Mouse (Mus musculus) lung, postnatal 10 days (tissue): ENCODE results near the gene Slc18a2.

Experiments used
- DNase-seq: peaks from one replicate; pipeline ENCODE4 v3.0.0; 2021

Gene Slc18a2

DNA sequence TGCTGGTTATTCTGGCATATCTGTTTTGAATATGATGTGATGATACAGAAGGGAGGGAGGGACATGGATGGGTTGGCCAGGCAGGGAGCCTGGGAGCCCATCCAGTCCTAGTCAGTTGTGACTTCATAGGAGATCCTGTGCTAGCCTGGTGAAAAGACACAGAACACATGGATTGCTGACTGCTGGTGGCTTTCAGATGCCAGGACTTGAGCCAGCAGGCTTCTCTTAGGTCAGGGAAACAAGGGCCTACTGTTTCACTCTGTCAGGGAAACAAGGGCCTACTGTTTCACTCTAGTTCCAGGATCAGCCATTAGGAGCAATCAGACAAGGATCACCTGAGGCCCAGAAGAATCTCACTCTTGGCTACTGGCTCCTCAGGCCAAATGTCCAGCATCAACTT lies 20.1 kb downstream of the Slc18a2 start:
- DNase-seq, result no peak

DNA sequence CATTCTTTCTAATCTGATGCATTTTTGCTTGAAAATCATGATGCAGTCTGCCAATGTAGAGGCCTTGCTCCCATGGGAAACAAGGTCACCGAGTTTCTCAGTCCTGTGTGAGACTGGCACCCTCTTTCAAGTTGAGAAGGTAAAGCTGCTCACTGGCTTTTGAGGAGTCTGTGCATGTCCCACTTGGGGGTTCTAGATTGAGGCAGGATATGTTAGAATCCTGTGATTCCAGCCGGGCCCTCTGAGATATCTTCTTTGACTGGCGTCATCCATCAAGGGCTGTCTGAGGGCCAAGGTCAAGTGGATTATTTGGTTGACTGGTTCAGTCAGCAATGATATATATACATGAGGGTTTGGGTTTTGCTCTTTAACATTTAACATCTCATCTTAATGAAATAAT lies 21.3 kb downstream of the Slc18a2 start:
- no peak for DNase-seq

DNA sequence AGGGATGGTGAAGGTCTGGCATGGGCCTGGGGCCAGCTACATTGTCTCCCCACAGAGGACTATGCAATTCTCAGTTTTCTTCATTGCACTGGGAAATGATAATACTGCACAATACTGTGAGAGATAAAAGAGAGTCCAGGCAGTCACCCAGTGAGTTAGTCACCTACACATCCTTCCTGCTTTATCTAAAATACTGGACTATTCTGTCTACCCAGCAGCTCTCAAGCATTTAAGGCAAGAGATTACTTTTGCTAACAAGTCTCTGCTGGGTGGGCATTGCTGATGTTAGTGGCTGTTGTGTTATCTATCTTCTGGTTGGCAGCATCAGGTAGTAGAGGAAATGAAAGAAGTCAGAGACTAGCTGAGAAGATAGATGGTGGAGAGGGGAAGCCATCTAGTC lies 28.3 kb downstream of the Slc18a2 start:
- no peak for DNase-seq

DNA sequence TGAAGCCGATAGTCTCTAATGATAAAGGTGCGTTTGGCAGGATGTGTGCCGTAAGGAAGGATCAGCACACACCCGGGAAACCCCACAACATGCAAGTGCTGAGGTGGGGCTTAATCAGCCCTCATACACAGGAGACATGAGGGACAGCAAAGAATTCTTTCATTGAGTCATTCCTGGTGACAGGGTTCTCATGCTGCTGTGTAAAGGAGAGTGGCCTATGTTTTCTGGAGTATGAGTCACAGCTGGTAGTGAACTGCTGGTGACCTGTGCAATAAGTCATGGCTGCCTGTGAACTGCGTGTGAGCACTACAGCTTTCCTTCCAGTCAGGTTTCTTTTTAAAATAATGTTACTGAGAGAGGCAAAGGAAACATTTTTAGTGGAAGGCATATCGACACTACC lies 29.1 kb downstream of the Slc18a2 start:
- DNase-seq, result no peak

DNA sequence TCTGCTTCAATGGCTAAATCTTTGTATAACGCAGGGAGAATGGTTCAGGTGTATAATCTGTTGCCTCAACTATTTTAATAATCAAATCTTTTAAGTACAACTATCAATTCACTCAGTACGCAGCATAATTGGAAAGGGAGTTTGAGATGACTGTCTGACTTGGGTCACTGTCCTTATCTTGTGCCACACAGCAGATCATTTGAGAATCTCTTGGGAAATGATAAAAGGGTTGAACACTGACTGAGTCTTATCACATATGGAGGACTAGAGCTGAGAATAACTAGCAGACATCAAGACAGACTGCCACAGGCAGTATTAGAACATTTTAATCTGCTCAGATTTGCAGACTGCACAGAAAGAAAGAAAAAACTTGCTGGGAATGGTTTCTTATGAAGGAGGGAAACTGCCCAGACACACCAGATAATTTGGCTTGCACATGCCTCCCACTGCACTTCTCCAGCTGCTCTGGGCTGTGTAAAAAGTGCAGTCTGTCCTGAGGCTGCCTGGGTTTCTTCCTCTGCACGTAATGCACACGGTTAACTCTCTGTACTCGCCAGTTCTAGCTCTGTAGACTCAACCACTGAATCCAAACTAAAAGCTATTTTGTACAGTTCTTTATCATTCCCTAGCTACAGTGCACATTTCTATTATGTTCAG lies 31.6 kb downstream of the Slc18a2 start:
- DNase-seq, result no peak

DNA sequence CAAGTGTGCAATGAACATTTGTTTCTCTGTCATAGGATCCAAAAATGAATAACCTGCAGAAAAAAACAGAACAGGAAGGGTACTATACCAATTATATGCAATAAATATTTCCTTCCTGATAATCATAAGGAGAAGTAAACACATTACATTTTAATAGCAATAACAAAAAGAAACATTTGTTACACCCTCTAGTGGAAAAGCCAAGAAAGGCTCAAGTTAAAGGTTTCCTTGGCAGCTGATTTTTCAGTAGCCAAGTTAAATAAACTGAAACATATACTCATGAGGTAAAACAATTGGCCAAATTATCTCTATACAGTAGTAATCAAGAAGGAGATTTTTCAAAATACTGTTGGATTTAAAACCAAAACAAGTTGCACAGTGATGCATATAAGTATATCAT lies 54.6 kb downstream of the Slc18a2 start:
- no peak for DNase-seq

DNA sequence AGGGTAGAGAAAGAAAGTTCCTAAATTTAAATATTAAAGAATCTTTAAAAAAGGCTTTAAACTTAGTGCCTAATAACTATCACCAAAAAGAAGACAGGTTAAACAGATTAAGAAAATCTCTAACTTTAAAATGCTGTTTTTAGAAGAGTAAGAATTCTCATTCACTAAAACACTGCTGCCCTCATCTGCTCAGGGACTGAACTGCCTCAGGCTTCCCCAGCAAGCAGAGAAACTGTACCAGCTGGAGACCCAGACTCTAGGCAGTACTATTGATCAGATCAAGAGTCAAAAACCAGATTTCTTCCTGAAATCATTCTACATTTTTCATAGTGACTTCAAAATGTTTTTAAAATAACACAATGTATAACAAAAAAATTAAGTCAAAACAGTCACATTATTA lies 55.9 kb downstream of the Slc18a2 start:
- peak; percentile 32 for DNase-seq

DNA sequence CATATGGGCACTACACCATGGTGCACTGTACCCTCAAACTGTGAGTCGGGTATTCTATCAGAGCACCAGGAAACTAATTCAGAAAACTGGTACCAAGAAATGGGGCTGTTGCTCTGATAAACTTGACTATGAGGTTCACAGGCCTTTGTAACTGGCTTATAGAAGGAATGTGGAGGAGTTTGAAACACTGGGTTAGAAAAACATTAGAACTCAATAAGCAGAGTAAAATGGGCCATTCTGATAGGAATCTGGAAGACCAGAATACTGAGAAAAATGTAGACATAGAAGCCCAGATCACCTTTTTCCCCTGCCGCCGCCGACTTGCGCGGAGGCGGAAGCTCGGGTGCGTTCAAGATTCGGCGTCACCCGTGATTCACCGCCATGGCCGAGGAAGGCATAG lies 61.3 kb downstream of the Slc18a2 start, which contains the start of gene Rps12-ps3:
Gene Rps12-ps3, plus strand, starts transcription at position 301 of the 400 bp plus-strand sequence.
- DNase-seq, result no peak

DNA sequence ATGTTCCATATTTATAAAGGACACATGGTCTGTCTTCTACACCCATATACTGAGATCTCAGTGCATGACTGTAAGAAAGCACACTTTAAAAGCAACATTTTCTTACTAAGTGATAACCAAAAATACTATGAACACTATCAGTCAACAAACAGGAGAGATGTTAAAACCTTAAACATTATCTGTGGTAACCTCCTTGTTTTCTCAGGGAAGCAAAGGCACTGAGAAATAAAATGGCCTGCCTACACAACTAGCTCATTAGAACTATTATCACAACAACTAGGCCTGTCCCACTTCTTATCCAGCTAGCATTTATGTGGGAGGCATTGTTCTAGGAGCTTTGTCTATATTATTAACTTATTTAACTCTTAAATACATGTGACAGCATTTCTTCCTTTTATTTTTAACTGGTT lies 70.1 kb downstream of the Slc18a2 start:
- no peak for DNase-seq

DNA sequence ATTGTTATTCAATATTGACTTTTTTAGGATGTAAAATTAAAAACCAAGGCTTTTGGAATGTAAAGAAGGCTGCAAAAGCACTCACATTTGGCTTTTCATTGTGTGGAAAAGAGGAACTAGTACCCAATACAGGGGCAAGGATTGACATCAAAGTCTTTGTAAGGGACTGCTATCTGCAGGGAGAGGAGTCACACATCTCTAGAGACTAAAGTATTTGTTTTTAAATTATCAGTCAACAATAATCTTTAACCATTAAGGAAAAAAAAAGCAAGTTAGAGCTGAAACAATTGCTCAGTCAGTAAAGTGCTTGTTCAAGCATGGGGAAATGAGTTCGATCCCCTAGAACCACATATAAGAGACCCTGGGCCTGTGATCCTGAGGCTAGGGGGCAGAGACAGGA lies 76.0 kb downstream of the Slc18a2 start:
- DNase-seq, result no peak

DNA sequence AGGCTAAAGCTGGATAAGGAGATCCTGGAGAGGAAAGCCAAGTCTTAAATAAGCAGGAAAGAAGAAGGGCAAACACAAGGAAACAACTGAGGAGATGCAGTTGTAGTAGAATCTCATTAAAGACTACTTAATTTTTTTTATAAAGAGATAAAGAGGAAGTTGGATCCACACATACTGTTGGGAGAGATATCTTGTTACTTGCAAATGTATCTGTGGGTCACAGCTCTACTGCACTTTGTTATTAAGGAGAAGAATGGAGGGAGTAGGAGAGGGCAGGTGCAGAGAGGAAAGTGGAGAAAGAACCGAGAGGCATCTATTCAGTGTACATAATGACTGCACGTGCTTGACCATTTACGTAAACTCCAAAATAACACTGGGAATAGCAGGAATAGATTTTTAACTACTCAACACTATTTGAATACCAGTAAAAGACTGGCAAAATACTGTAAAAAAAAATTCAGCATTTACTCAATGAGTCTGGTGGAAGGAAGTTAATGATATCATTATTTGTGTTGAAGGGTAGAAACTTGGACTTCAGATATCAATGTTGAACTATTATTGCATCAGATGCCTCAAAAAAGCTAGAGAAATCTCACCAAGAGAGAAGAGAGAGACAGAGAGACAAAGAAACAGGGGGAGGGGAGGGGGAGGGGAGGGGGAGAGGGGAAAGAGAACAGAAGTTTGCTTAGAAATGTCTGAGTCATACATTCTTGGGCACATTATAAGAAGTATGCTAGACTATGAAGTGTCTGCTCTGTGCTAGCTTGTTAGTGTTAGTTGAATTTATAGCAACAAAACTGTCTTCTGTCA lies 77.4 kb downstream of the Slc18a2 start:
- DNase-seq, result no peak

DNA sequence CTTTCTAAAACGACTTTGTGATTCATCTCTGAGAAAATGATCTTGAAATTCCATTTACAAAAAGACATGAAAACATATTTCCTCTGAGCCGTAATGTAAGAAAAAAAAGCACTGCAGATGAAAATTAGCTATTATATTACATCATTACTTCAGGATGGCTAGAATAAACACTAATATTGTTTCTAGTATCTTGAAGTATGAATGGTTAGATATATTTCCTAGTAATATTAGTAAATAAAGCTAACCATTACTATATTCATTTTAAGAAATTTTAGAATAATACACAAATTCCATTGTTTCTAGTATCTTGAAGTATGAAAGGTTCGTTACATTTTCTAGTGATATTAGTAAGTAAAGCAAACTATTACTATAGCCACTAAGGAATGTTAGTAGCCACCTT lies 79.2 kb downstream of the Slc18a2 start:
- DNase-seq, result no peak

DNA sequence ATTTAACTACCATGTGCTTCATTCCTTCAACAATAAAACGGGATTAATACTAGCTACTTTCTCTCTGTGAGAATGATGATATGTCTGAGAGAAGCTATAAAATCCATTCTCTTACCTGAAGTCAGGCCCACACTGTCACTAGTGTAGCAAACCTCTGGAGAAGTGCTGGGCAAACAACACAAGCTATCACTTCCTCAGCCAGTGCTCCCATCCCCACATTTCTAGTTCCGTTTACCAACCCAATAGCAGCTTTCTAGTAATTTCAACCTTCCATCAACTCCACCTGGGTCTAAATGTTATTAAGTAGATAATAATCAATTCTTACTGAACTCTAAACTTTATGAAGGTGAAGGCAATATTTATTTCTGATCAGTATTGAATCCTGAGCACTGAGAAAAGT lies 82.3 kb downstream of the Slc18a2 start:
- no peak for DNase-seq

DNA sequence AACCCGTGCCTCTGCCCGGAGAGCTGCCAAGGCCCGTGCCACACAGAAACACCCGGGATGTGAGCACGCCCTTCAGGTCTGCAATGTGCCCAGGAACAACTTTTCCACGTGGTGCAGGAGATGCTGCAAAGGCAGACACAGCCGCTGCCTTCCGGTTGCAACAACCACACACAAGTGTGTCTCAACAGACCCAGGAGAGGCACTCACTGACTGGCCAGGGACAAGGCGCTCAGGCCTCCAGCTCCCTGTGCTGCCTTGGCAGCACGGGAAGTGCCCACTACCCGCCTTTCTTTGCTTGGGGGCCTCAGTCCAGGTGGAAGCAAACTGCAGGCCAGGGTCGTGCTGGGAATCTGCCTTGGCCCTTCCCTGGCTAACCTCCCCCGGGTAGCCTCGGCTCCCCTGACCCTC lies 83.6 kb downstream of the Slc18a2 start:
- DNase-seq, result peak; percentile 42

DNA sequence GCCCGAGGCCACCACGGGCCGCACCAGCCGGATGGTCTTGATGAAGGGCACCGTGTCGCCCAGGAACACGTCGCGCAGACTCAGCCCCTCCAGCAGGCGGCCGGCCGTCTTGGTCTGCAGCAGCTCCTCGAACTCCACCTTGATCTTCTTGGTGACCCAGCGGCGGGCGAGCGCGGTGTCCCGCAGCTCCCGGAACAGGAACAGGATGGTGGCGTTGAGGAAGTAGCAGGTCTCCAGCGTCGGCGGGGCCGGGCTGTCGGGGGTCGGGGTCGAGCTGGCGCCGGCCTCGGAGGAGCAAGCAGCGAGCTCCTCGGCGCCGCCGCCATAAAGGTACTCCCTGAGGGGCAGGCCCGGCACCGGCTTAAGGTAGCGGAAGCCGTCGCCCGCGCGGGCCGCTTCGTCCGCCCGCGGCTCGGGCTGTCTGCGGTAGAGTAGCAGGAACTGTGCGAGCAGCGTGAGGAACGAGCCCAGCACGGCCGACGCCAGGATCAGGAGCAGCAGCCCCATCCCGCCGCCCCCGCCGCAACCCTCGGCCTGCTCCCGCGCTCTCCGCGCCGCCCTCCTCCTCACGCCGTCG lies 84.5 kb downstream of the Slc18a2 start:
- DNase-seq, result peak; percentile 56
